Mouse (Mus musculus) testis, adult 2 months (tissue): ENCODE data around the gene Ranbp10. TPM values are rescaled to one million over a fixed set of nuclear protein-coding genes. Genes with fewer than 3 reads are reported as not detected.

Experiments
- H3K27ac ChIP-seq: fragments of 200-500 bp; 2 replicates; pipeline ENCODE4 v1.5.1; 2012; ENCODE audit warnings: low read depth, low read length; ENCODE audit not compliant: control insufficient read depth, insufficient read depth
- H3K27me3 ChIP-seq: fragments of 200-500 bp; 2 replicates; pipeline ENCODE4 v1.6.1; 2012; ENCODE audit warnings: mild to moderate bottlenecking, low read length, moderate library complexity; ENCODE audit not compliant: control insufficient read depth, insufficient read depth
- H3K36me3 ChIP-seq: fragments of 200-500 bp; 2 replicates; pipeline ENCODE4 v1.6.1; 2012; ENCODE audit warnings: mild to moderate bottlenecking, low read length; ENCODE audit not compliant: control insufficient read depth, insufficient read depth
- H3K4me1 ChIP-seq: fragments of 200-500 bp; 2 replicates; pipeline ENCODE4 v1.6.1; 2012; ENCODE audit warnings: low read length; ENCODE audit not compliant: control insufficient read depth, insufficient read depth
- H3K4me3 ChIP-seq: fragments of 200-500 bp; 2 replicates; pipeline ENCODE4 v1.5.1; 2012; ENCODE audit warnings: low read depth, mild to moderate bottlenecking, low read length, moderate library complexity, mixed read lengths; ENCODE audit not compliant: control insufficient read depth
- CTCF ChIP-seq: fragments of 200-500 bp; IDR thresholded peaks from 2 replicates; pipeline ENCODE4 v1.5.1; 2012; ENCODE audit warnings: low read depth, mild to moderate bottlenecking, inconsistent platforms, low read length, moderate library complexity; ENCODE audit not compliant: control insufficient read depth, insufficient read depth, insufficient replicate concordance
- POLR2A ChIP-seq: fragments of 200-500 bp; IDR thresholded peaks from 2 replicates; pipeline ENCODE4 v1.6.1; 2012; ENCODE audit warnings: low read depth, mild to moderate bottlenecking, inconsistent platforms, low read length, moderate library complexity; ENCODE audit not compliant: control insufficient read depth
- polyA plus RNA-seq: library from polyadenylated mRNA; depleted of rRNA; stranded (reverse); fragments of >200 nt; gene quantifications from 2 replicates; pipeline ENCODE4 v1.2.3, GENCODE M21; 2012; rRNA removed

Gene Ranbp10
- polyA plus RNA-seq, 1 experiment: 48.4 TPM

- Histone ChIP-seq H3K36me3 (no peaks in the 10 kb centered on the region), H3K27me3 (no peaks in the 10 kb centered on the region), H3K4me1 (no peaks in the 10 kb centered on the region), H3K4me3 (no peak overlapping the region), H3K27ac (no peak overlapping the region)
- TF ChIP-seq POLR2A: no peak
- TF ChIP-seq CTCF: no peak
Measured at GRCm38 (mm10) chr8:105739216-105739615, 87.9 kb downstream of the Ranbp10 start.

GRCm38 (mm10) chr8:105732186-105732585 is 95.0 kb downstream of the Ranbp10 start:
- Histone ChIP-seq H3K4me3 (no peak overlapping the region), H3K27me3 (no peaks in the 10 kb centered on the region), H3K27ac (no peak overlapping the region), H3K4me1 (no peaks in the 10 kb centered on the region), H3K36me3 (no peaks in the 10 kb centered on the region)
- no peak for TF ChIP-seq POLR2A

GRCm38 (mm10) chr8:105727397-105728124 is 99.6 kb downstream of the Ranbp10 start:
- Histone ChIP-seq H3K27me3 (no peaks in the 10 kb centered on the region), H3K36me3 (no peaks in the 10 kb centered on the region), H3K4me3 (no peak overlapping the region), H3K27ac (no peak overlapping the region), H3K4me1 (no peaks in the 10 kb centered on the region)
- TF ChIP-seq POLR2A (no peak), CTCF (no peak)

- no peaks in the 10 kb centered on the region for H3K36me3 ChIP-seq
- H3K27me3 ChIP-seq: no peaks in the 10 kb centered on the region
- H3K27ac ChIP-seq: no peak overlapping the region
- TF ChIP-seq CTCF (no peak), POLR2A (no peak)
- no peaks in the 10 kb centered on the region for H3K4me1 ChIP-seq
- H3K4me3 ChIP-seq: no peak overlapping the region
Measured at GRCm38 (mm10) chr8:105725726-105726125, 101.4 kb downstream of the Ranbp10 start.

- TF ChIP-seq CTCF (no peak), POLR2A (no peak)
- H3K27ac ChIP-seq: no peak overlapping the region
Measured at GRCm38 (mm10) chr8:105722861-105723260, 104.3 kb downstream of the Ranbp10 start.

GRCm38 (mm10) chr8:105719637-105720036 is 107.5 kb downstream of the Ranbp10 start:
- Histone ChIP-seq H3K4me1 (peaks cover 12% of the 10 kb centered on the region), H3K4me3 (no peak overlapping the region), H3K27ac (no peak overlapping the region), H3K27me3 (no peaks in the 10 kb centered on the region), H3K36me3 (no peaks in the 10 kb centered on the region)
- no peak for TF ChIP-seq CTCF
- no peak for TF ChIP-seq POLR2A

More at GRCm38 (mm10) chr8:105722861-105723260, 104.3 kb downstream of the Ranbp10 start:
- H3K4me3 ChIP-seq: no peak overlapping the region
- no peaks in the 10 kb centered on the region for H3K27me3 ChIP-seq
- no peaks in the 10 kb centered on the region; the same call in 1 of the 2 replicates for H3K4me1 ChIP-seq
- H3K36me3 ChIP-seq: no peaks in the 10 kb centered on the region

Other genes starting within 250 kb of the Ranbp10 start
- 5.4 and 6.3 TPM in 2 replicates for gene Ripor1, start 222.1 kb downstream of the Ranbp10 start, polyA plus RNA-seq
- gene Ctcf, start 190.8 kb downstream of the Ranbp10 start, polyA plus RNA-seq: 6.8 and 7.2 TPM in 2 replicates
- not detected in 2 replicates for gene Agrp, start 190.0 kb downstream of the Ranbp10 start, polyA plus RNA-seq
- gene Carmil2, start 141.1 kb downstream of the Ranbp10 start, polyA plus RNA-seq: 1.2 TPM in 2 replicates
- 40.2 and 40.4 TPM in 2 replicates for gene Acd, start 126.2 kb downstream of the Ranbp10 start, polyA plus RNA-seq
- gene Pard6a, start 126.2 kb downstream of the Ranbp10 start, polyA plus RNA-seq: 82.9 and 87.7 TPM in 2 replicates
- gene 4933405L10Rik, start 119.7 kb downstream of the Ranbp10 start, polyA plus RNA-seq: 55.8 and 60.1 TPM in 2 replicates
- gene Enkd1, start 119.1 kb downstream of the Ranbp10 start, polyA plus RNA-seq: 84.2 and 98.6 TPM in 2 replicates
- 2.5 and 3.3 TPM in 2 replicates for gene Gfod2, start 68.7 kb downstream of the Ranbp10 start, polyA plus RNA-seq
- 130 and 137 TPM in 2 replicates for gene Tsnaxip1, start 381 bp upstream of the Ranbp10 start, polyA plus RNA-seq
- gene Cenpt, start 25.9 kb upstream of the Ranbp10 start, polyA plus RNA-seq: 15.7 and 16.3 TPM in 2 replicates
- gene Thap11, start 27.8 kb upstream of the Ranbp10 start, polyA plus RNA-seq: 13.1 and 14.0 TPM in 2 replicates
- gene Nutf2, start 33.2 kb upstream of the Ranbp10 start, polyA plus RNA-seq: 29.9 and 32.1 TPM in 2 replicates
- 85.5 and 87.8 TPM in 2 replicates for gene Edc4, start 53.5 kb upstream of the Ranbp10 start, polyA plus RNA-seq
- gene Nrn1l, start 66.2 kb upstream of the Ranbp10 start, polyA plus RNA-seq: 3.8 and 5.0 TPM in 2 replicates
- 16.7 and 19.4 TPM in 2 replicates for gene Pskh1, start 73.1 kb upstream of the Ranbp10 start, polyA plus RNA-seq
- 0.91 and 0.96 TPM in 2 replicates for gene Ctrl, start 106.5 kb upstream of the Ranbp10 start, polyA plus RNA-seq
- 10.5 and 11.3 TPM in 2 replicates for gene Psmb10, start 111.1 kb upstream of the Ranbp10 start, polyA plus RNA-seq
- gene Lcat, start 116.0 kb upstream of the Ranbp10 start, polyA plus RNA-seq: 0.84 and 1.6 TPM in 2 replicates
- gene Slc12a4, start 138.7 kb upstream of the Ranbp10 start, polyA plus RNA-seq: 5.6 and 5.9 TPM in 2 replicates
- 561 and 647 TPM in 2 replicates for gene Dpep3, start 152.1 kb upstream of the Ranbp10 start, polyA plus RNA-seq
- 11.4 and 12.8 TPM in 2 replicates for gene Dus2, start 164.0 kb upstream of the Ranbp10 start, polyA plus RNA-seq
- 3.0 and 4.1 TPM in 2 replicates for gene Dpep2nb, start 178.6 kb upstream of the Ranbp10 start, polyA plus RNA-seq
- gene Ddx28, start 184.5 kb upstream of the Ranbp10 start, polyA plus RNA-seq: 4.4 and 4.9 TPM in 2 replicates
- 9.0 and 11.9 TPM in 2 replicates for gene Nfatc3, start 231.5 kb upstream of the Ranbp10 start, polyA plus RNA-seq